Mouse (Mus musculus) hindbrain, embryonic 13.5 days (tissue): ENCODE measurements around the gene Scgb1c1. TPM values are rescaled to one million over a fixed set of nuclear protein-coding genes. Genes with fewer than 3 reads are reported as not detected.

Source experiments
- ATAC-seq: fragments of 200-750 bp; cut with Nextera tagmentation; 2 replicates; pipeline ENCODE4 v1.8.0; 2017; ENCODE audit warnings: moderate TSS enrichment; ENCODE audit not compliant: low FRiP score
- H3K27ac ChIP-seq: fragments of 300-500 bp; sonication (generic); 2 replicates; pipeline ENCODE4 v1.5.1; 2015; ENCODE audit warnings: inconsistent platforms, mild to moderate bottlenecking, moderate library complexity
- H3K27me3 ChIP-seq: fragments of 300-500 bp; sonication (generic); 2 replicates; pipeline ENCODE4 v1.6.1; 2015; ENCODE audit warnings: mild to moderate bottlenecking, inconsistent platforms
- H3K36me3 ChIP-seq: fragments of 300-500 bp; sonication (generic); 2 replicates; pipeline ENCODE4 v1.6.1; 2015; ENCODE audit warnings: mild to moderate bottlenecking, inconsistent platforms
- H3K4me1 ChIP-seq: fragments of 300-500 bp; sonication (generic); replicated peaks from 2 replicates; pipeline ENCODE4 v1.6.1; 2015; ENCODE audit warnings: inconsistent platforms
- H3K4me2 ChIP-seq: fragments of 300-500 bp; sonication (generic); 2 replicates; pipeline ENCODE4 v1.6.1; 2015; ENCODE audit warnings: inconsistent platforms, mild to moderate bottlenecking, moderate library complexity
- H3K4me3 ChIP-seq: fragments of 300-500 bp; sonication (generic); 2 replicates; pipeline ENCODE4 v1.5.1; 2015; ENCODE audit warnings: mild to moderate bottlenecking, inconsistent platforms
- H3K9ac ChIP-seq: fragments of 300-500 bp; sonication (generic); 2 replicates; pipeline ENCODE4 v1.6.1; 2015; ENCODE audit warnings: mild to moderate bottlenecking, inconsistent platforms
- H3K9me3 ChIP-seq: fragments of 300-500 bp; sonication (generic); 2 replicates; pipeline ENCODE4 v1.6.1; 2016; ENCODE audit warnings: inconsistent platforms
- WGBS: fragments of 180-500 bp; shearing (Covaris S2); methylation state at CpG from one replicate; pipeline ENCODE4 v1.1.7; 2015; 5-methylcytosine and 5-hydroxymethylcytosine counted together
- polyA plus RNA-seq: library from polyadenylated mRNA; unstranded; fragments of >200 nt; fragmentation: Nextera tagmentation; extraction: Ambion mirVana; gene quantifications from 2 replicates; pipeline ENCODE4 v1.2.1, GENCODE M21; 2015

Scgb1c1 gene
- polyA plus RNA-seq, 1 experiment from 2014 or later, result not detected

GRCm38 (mm10) chr7:140847755-140848580 is 2.6 kb downstream of the Scgb1c1 start, which contains the start of gene Odf3:
TSS of gene Odf3 (plus strand) at chr7:140847805.
- no peak within 1 kb of the TSS for H3K4me3 ChIP-seq
- peaks cover 21% of the 10 kb centered on the region for H3K36me3 ChIP-seq
- H3K9me3 ChIP-seq, result no peaks in the 10 kb centered on the region
- ATAC-seq, result no peak
- no peak within 1 kb of the TSS for H3K27ac ChIP-seq
- H3K4me1 ChIP-seq, result 0 out of 2 replicates have a peak, but pooled peaks cover 2% of the 10 kb centered on the region
- 76% methylated on average over 11 of the region's 11 CpGs for WGBS
- H3K4me2 ChIP-seq, result no peak within 1 kb of the TSS
- H3K9ac ChIP-seq, result peak within 1 kb of the TSS; percentile 24; the same call in 1 of the 2 replicates
- peaks cover 26% of the 10 kb centered on the region for H3K27me3 ChIP-seq

- ATAC-seq, result no peak
- Histone ChIP-seq H3K27me3 (peaks cover 23% of the 10 kb centered on the region), H3K4me2 (no peak overlapping the region), H3K27ac (no peak overlapping the region), H3K4me3 (no peak overlapping the region), H3K36me3 (peaks cover 27% of the 10 kb centered on the region), H3K4me1 (0 out of 2 replicates have a peak, but pooled peaks cover 2% of the 10 kb centered on the region), H3K9ac (no peak overlapping the region), H3K9me3 (no peaks in the 10 kb centered on the region)
- WGBS, result 94% methylated on average over 10 of the region's 10 CpGs
Measured at GRCm38 (mm10) chr7:140848591-140848990, 3.2 kb downstream of the Scgb1c1 start.

GRCm38 (mm10) chr7:140851916-140852315 is 6.6 kb downstream of the Scgb1c1 start:
- Histone ChIP-seq H3K9ac (no peak overlapping the region), H3K4me2 (no peak overlapping the region), H3K27ac (no peak overlapping the region), H3K27me3 (0 out of 2 replicates have a peak, but pooled peaks cover 3% of the 10 kb centered on the region), H3K9me3 (no peaks in the 10 kb centered on the region), H3K4me1 (peaks cover 12% of the 10 kb centered on the region), H3K4me3 (no peak overlapping the region), H3K36me3 (peaks cover 36% of the 10 kb centered on the region)
- ATAC-seq, result no peak
- WGBS, result 97% methylated on average over 4 of the region's 4 CpGs

GRCm38 (mm10) chr7:140853386-140853785 is 8.0 kb downstream of the Scgb1c1 start:
- ATAC-seq, result no peak
- Histone ChIP-seq H3K36me3 (peaks cover 38% of the 10 kb centered on the region), H3K9me3 (no peaks in the 10 kb centered on the region), H3K4me2 (no peak overlapping the region), H3K4me1 (peaks cover 21% of the 10 kb centered on the region), H3K4me3 (no peak overlapping the region), H3K27ac (no peak overlapping the region), H3K9ac (no peak overlapping the region), H3K27me3 (no peaks in the 10 kb centered on the region)
- WGBS, result 92% methylated on average over 9 of the region's 9 CpGs

GRCm38 (mm10) chr7:140854483-140854882 is 9.1 kb downstream of the Scgb1c1 start:
- 96% methylated on average over 18 of the region's 18 CpGs for WGBS
- H3K4me2 ChIP-seq, result 0 out of 2 replicates have a peak overlapping the region, but pooled peaks have one; percentile 98
- no peak for ATAC-seq

GRCm38 (mm10) chr7:140855181-140855580 is 9.8 kb downstream of the Scgb1c1 start:
- no peak for ATAC-seq
- 76% methylated on average over 9 of the region's 9 CpGs for WGBS
- Histone ChIP-seq H3K36me3 (peaks cover 55% of the 10 kb centered on the region), H3K4me3 (peak overlapping the region; percentile 85), H3K27me3 (no peaks in the 10 kb centered on the region), H3K9me3 (no peaks in the 10 kb centered on the region), H3K27ac (no peak overlapping the region), H3K9ac (peak overlapping the region; percentile 87), H3K4me2 (peak overlapping the region; percentile 98), H3K4me1 (peaks cover 39% of the 10 kb centered on the region)

More at GRCm38 (mm10) chr7:140854483-140854882, 9.1 kb downstream of the Scgb1c1 start:
- H3K4me3 ChIP-seq, result no peak overlapping the region
- H3K36me3 ChIP-seq, result peaks cover 49% of the 10 kb centered on the region
- H3K9ac ChIP-seq, result no peak overlapping the region
- H3K27ac ChIP-seq, result no peak overlapping the region
- peaks cover 32% of the 10 kb centered on the region for H3K4me1 ChIP-seq
- H3K27me3 ChIP-seq, result no peaks in the 10 kb centered on the region
- H3K9me3 ChIP-seq, result no peaks in the 10 kb centered on the region

- Histone ChIP-seq H3K4me2 (peak within 1 kb of the TSS; percentile 98), H3K27ac (peak within 1 kb of the TSS; percentile 94), H3K27me3 (no peaks in the 10 kb centered on the region), H3K4me1 (peaks cover 39% of the 10 kb centered on the region), H3K4me3 (peak within 1 kb of the TSS; percentile 85), H3K36me3 (peaks cover 62% of the 10 kb centered on the region), H3K9me3 (no peaks in the 10 kb centered on the region), H3K9ac (peak within 1 kb of the TSS; percentile 87)
- WGBS, result 2% methylated on average over 51 of the region's 51 CpGs
- ATAC-seq, result peak; percentile 85
Measured at GRCm38 (mm10) chr7:140855860-140856784, 10.8 kb downstream of the Scgb1c1 start, which contains the start of gene Gm45785. TSS of gene Gm45785 (minus strand) at chr7:140856331.

GRCm38 (mm10) chr7:140856785-140857549 is 11.6 kb downstream of the Scgb1c1 start, which contains the start of gene Ric8a:
TSS of gene Ric8a (plus strand) at chr7:140856957.
- H3K4me2 ChIP-seq, result peak within 1 kb of the TSS; percentile 98
- under 1% methylated on average over 50 of the region's 50 CpGs for WGBS

GRCm38 (mm10) chr7:140857550-140858505 is 12.5 kb downstream of the Scgb1c1 start, which contains the start of gene Bet1l:
TSS of gene Bet1l (minus strand) at chr7:140857577.
- H3K4me2 ChIP-seq, result peak within 1 kb of the TSS; percentile 98
- peaks cover 39% of the 10 kb centered on the region for H3K4me1 ChIP-seq
- ATAC-seq, result peak; percentile 53
- peak within 1 kb of the TSS; percentile 94 for H3K27ac ChIP-seq
- H3K9ac ChIP-seq, result peak within 1 kb of the TSS; percentile 87
- WGBS, result 42% methylated on average over 40 of the region's 40 CpGs
- H3K9me3 ChIP-seq, result no peaks in the 10 kb centered on the region
- H3K27me3 ChIP-seq, result no peaks in the 10 kb centered on the region
- peaks cover 62% of the 10 kb centered on the region for H3K36me3 ChIP-seq
- peak within 1 kb of the TSS; percentile 85 for H3K4me3 ChIP-seq

More at GRCm38 (mm10) chr7:140856785-140857549, 11.6 kb downstream of the Scgb1c1 start, which contains the start of gene Ric8a:
- no peaks in the 10 kb centered on the region for H3K9me3 ChIP-seq
- H3K9ac ChIP-seq, result peak within 1 kb of the TSS; percentile 87
- peaks cover 39% of the 10 kb centered on the region for H3K4me1 ChIP-seq
- H3K4me3 ChIP-seq, result peak within 1 kb of the TSS; percentile 85
- peaks cover 62% of the 10 kb centered on the region for H3K36me3 ChIP-seq
- peak; percentile 79 for ATAC-seq
- no peaks in the 10 kb centered on the region for H3K27me3 ChIP-seq
- peak within 1 kb of the TSS; percentile 94 for H3K27ac ChIP-seq

GRCm38 (mm10) chr7:140858746-140859145 is 13.4 kb downstream of the Scgb1c1 start:
- no peaks in the 10 kb centered on the region for H3K9me3 ChIP-seq
- H3K4me3 ChIP-seq, result peak overlapping the region; percentile 85
- no peak for ATAC-seq
- no peaks in the 10 kb centered on the region for H3K27me3 ChIP-seq
- peaks cover 62% of the 10 kb centered on the region for H3K36me3 ChIP-seq
- peaks cover 39% of the 10 kb centered on the region for H3K4me1 ChIP-seq
- 96% methylated on average over 8 of the region's 8 CpGs for WGBS
- H3K27ac ChIP-seq, result no peak overlapping the region
- H3K9ac ChIP-seq, result peak overlapping the region; percentile 87
- H3K4me2 ChIP-seq, result peak overlapping the region; percentile 98
